Mouse (Mus musculus) neural tube, embryonic 14.5 days (tissue): ENCODE data around the gene Nceh1. TPM values are rescaled to one million over a fixed set of nuclear protein-coding genes. Genes with fewer than 3 reads are reported as not detected.

Experiments used
- ATAC-seq: fragments of 200-750 bp; cut with Nextera tagmentation; 2 replicates; pipeline ENCODE4 v1.8.0; 2017; ENCODE audit warnings: low read depth, mild to moderate bottlenecking, moderate TSS enrichment, moderate library complexity
- H3K27ac ChIP-seq: fragments of 300-500 bp; sonication (generic); 2 replicates; pipeline ENCODE4 v1.5.1; 2014; ENCODE audit warnings: low read depth, mild to moderate bottlenecking, control low read depth, low read length, moderate library complexity, mixed read lengths
- H3K27me3 ChIP-seq: fragments of 300-500 bp; sonication (generic); 2 replicates; pipeline ENCODE4 v1.6.1; 2014; ENCODE audit warnings: low read length; ENCODE audit not compliant: control insufficient read depth, insufficient read depth
- H3K36me3 ChIP-seq: fragments of 300-500 bp; sonication (generic); 2 replicates; pipeline ENCODE4 v1.6.1; 2014; ENCODE audit warnings: low read length, mixed read lengths; ENCODE audit not compliant: control insufficient read depth, insufficient read depth
- H3K4me1 ChIP-seq: fragments of 300-500 bp; sonication (generic); 2 replicates; pipeline ENCODE4 v1.6.1; 2014; ENCODE audit warnings: low read length; ENCODE audit not compliant: control insufficient read depth, insufficient read depth
- H3K4me2 ChIP-seq: fragments of 300-500 bp; sonication (generic); 2 replicates; pipeline ENCODE4 v1.6.1; 2014; ENCODE audit warnings: mild to moderate bottlenecking, low read depth, low read length, control low read depth
- H3K4me3 ChIP-seq: fragments of 300-500 bp; sonication (generic); 2 replicates; pipeline ENCODE4 v1.5.1; 2014; ENCODE audit warnings: low read depth, low read length, control low read depth, mixed read lengths
- H3K9ac ChIP-seq: fragments of 300-500 bp; sonication (generic); replicated peaks from 2 replicates; pipeline ENCODE4 v1.6.1; 2014; ENCODE audit warnings: low read depth, mild to moderate bottlenecking, control low read depth, low read length, mixed read lengths
- H3K9me3 ChIP-seq: fragments of 300-500 bp; sonication (generic); 2 replicates; pipeline ENCODE4 v1.6.1; 2016; ENCODE audit warnings: low read length; ENCODE audit not compliant: control insufficient read depth
- WGBS: fragments of 180-500 bp; shearing (Covaris S2); extraction: QIAGEN DNeasy Blood & Tissue Kit; methylation state at CpG from one replicate; pipeline ENCODE4 v1.1.7; 2014; 5-methylcytosine and 5-hydroxymethylcytosine counted together
- polyA plus RNA-seq: library from polyadenylated mRNA; unstranded; fragments of >200 nt; fragmentation: Nextera tagmentation; extraction: Ambion mirVana; gene quantifications from 2 replicates; pipeline ENCODE4 v1.2.1, GENCODE M21; 2014

Nceh1 gene
- polyA plus RNA-seq, 1 experiment from 2014 or later = 14.8 TPM

DNA sequence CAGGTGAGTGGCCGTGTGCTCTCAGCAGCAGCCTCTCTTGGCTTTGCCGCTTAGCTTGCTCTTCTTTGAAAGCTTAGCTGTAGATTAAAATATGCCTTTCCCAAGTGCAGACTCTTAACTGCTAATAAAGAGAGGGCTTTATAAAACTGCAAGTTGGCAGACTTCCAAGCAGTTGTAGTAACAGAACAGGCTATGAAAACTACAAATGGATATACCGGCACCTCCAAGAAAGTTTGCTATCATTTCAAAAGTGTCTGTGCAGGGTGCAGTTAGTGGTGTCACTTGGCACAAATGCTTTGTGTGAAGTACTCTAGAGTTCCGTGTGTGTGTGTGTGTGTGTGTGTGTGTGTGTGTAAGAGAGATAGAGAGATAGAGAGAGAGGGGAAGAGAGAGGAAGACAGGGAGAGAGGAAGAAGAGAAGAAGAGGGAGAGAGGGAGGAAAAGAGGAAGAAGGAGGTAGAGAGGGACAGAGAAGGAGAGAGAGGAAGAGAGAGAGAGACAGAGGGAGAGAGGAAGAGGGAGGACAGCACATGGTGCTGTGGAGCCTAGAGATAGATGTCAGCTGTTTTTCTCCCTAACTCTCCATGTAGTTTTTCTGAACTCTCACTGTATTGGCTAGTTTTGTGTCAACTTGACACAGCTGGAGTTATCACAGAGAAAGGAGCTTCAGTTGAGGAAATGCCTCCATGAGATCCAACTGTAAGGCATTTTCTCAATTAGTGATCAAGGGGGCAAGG, 134.7 kb downstream of the Nceh1 start:
- WGBS = 69% methylated on average over 4 of the region's 4 CpGs
- Histone ChIP-seq H3K36me3 (no peaks in the 10 kb centered on the region), H3K4me2 (no peak overlapping the region), H3K27ac (no peak overlapping the region), H3K9me3 (no peaks in the 10 kb centered on the region), H3K27me3 (no peaks in the 10 kb centered on the region), H3K4me1 (no peaks in the 10 kb centered on the region), H3K4me3 (no peak overlapping the region), H3K9ac (no peak overlapping the region)
- ATAC-seq = no peak

DNA sequence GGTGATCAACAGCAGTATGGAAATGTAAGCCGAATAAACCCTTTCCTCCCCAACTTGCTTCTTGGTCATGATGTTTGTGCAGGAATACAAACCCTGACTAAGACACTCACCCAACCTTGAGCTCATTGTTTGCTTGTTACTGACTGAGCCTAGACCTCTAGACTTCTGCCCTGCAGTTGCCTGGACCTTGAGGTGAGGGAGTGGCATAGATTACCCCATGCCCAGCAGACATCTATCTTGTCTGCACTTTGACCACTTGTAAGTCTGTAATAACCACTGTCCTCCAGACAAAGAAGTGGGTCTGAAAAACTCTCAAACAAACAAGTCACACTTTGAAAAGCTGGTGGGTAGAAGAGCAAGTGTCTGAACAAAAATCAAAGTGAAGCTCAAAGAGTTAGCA, 136.9 kb downstream of the Nceh1 start:
- no peak for ATAC-seq
- no peak overlapping the region for H3K4me2 ChIP-seq
- no peaks in the 10 kb centered on the region for H3K36me3 ChIP-seq
- WGBS = 100% methylated on average over 1 of the region's 1 CpGs
- H3K27ac ChIP-seq = no peak overlapping the region
- no peaks in the 10 kb centered on the region for H3K4me1 ChIP-seq
- H3K4me3 ChIP-seq = no peak overlapping the region
- H3K9ac ChIP-seq = no peak overlapping the region
- no peaks in the 10 kb centered on the region for H3K9me3 ChIP-seq
- no peaks in the 10 kb centered on the region for H3K27me3 ChIP-seq

- H3K9me3 ChIP-seq = no peaks in the 10 kb centered on the region
- no peaks in the 10 kb centered on the region for H3K27me3 ChIP-seq
- H3K4me3 ChIP-seq = no peak overlapping the region
- H3K36me3 ChIP-seq = no peaks in the 10 kb centered on the region
- WGBS = 85% methylated on average over 9 of the region's 9 CpGs
- H3K4me1 ChIP-seq = no peaks in the 10 kb centered on the region
- no peak for ATAC-seq
- H3K27ac ChIP-seq = no peak overlapping the region
- no peak overlapping the region for H3K9ac ChIP-seq
- no peak overlapping the region for H3K4me2 ChIP-seq
Measured at GRCm38 (mm10) chr3:27320613-27321495, 138.1 kb downstream of the Nceh1 start.

DNA sequence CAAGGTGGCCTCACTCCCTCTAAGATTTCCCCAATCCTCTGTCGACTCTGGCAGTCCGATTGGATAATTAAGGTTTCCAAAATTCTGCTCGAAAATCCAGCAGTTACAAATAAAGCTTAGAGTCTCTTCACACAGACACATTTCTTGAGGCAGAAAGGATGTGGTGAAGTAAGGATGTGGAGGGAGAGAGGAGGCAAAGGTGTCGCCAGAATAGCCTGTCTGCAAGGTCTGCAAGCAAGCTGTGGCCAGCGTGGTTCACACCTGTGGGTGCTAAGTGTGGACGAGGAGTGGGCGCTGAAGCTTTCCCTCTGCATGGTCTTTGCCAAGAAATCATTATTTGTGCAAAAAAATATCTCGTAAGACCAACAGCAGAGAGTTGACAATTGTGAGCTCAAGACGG, 139.8 kb downstream of the Nceh1 start:
- Histone ChIP-seq H3K4me2 (no peak overlapping the region), H3K27ac (no peak overlapping the region), H3K27me3 (no peaks in the 10 kb centered on the region), H3K9me3 (no peaks in the 10 kb centered on the region), H3K9ac (no peak overlapping the region), H3K4me1 (no peaks in the 10 kb centered on the region), H3K36me3 (no peaks in the 10 kb centered on the region), H3K4me3 (no peak overlapping the region)
- WGBS = 90% methylated on average over 9 of the region's 9 CpGs
- no peak for ATAC-seq

- Histone ChIP-seq H3K9me3 (no peaks in the 10 kb centered on the region), H3K27me3 (no peaks in the 10 kb centered on the region), H3K9ac (no peak overlapping the region), H3K27ac (no peak overlapping the region), H3K4me3 (no peak overlapping the region), H3K36me3 (no peaks in the 10 kb centered on the region), H3K4me2 (no peak overlapping the region), H3K4me1 (no peaks in the 10 kb centered on the region)
- no peak for ATAC-seq
- WGBS = 75% methylated on average over 5 of the region's 5 CpGs
Measured at GRCm38 (mm10) chr3:27323551-27323950, 140.8 kb downstream of the Nceh1 start.

DNA sequence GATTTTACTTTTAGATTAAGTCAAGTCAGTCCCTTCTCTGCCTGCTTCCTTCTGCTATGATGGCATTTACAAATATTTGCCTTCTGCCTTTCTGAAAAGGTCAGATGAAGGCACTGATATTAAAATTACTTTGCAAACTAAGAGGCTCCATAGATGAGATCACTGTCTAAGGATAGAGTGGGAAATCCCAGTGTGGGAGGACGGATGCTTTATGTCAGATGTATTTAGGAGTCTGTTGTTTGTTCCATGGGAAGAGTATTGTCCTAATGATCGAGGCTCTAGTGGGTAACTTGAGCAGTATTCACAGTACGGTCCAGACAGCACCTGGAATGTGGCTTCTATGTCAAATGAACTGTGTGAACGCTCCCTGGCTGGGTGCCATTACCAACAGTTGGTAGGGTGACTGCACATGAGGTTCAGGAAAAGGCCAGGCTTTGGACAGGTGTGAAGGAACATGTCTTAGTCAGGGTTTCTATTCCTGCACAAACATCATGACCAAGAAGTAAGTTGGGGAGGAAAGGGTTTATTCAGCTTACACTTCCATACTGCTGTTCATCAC, 143.9 kb downstream of the Nceh1 start:
- Histone ChIP-seq H3K4me3 (no peak overlapping the region), H3K27me3 (no peaks in the 10 kb centered on the region), H3K9ac (no peak overlapping the region), H3K4me1 (no peaks in the 10 kb centered on the region), H3K27ac (no peak overlapping the region), H3K9me3 (no peaks in the 10 kb centered on the region), H3K4me2 (no peak overlapping the region), H3K36me3 (no peaks in the 10 kb centered on the region)
- whole genome bisulfite sequencing = 77% methylated on average over 4 of the region's 4 CpGs
- ATAC-seq = no peak

DNA sequence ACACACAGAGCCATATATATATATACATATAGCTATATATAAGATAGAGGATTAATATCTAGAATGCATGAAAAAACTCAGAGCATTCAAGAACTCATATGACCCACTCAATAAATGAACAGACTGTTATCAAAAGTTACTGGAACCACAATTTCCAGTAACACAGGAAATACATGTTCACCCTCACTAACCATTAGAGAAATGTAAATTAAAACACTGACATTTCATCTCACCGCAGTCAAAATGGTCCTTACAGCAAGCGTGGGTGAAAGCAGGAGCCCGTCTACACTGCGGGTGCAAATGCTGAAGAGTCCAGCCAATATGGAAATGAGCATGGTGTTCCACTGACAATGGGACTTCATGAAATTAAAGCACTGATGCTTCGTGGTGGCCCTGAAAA, 147.9 kb downstream of the Nceh1 start:
- Histone ChIP-seq H3K27ac (no peak overlapping the region), H3K27me3 (no peaks in the 10 kb centered on the region), H3K4me1 (no peaks in the 10 kb centered on the region), H3K9ac (no peak overlapping the region), H3K4me3 (no peak overlapping the region), H3K36me3 (no peaks in the 10 kb centered on the region), H3K9me3 (no peaks in the 10 kb centered on the region), H3K4me2 (no peak overlapping the region)
- WGBS = 93% methylated on average over 5 of the region's 5 CpGs
- no peak for ATAC-seq
